Mouse (Mus musculus) heart, postnatal 4 days (tissue): ENCODE data around the gene Pitpna. TPM values are rescaled to one million over a fixed set of nuclear protein-coding genes. Genes with fewer than 3 reads are reported as not detected.
"Not testable (repeated sequence)": the region's sequence is repeated elsewhere in the genome, so short reads cannot be mapped to it uniquely, and the experiment has no call there.

Source experiments
- DNase-seq: peaks from one replicate; pipeline ENCODE4 v3.0.0; 2021
- total RNA-seq, 2 experiments: library from RNA; stranded (reverse); gene quantifications; 2 replicates each; pipeline ENCODE4 v1.2.3; 2021

The Pitpna gene
- total RNA-seq: 100 to 1,000 TPM; 150 to 155 TPM

GRCm38 (mm10) chr11:75587493-75588284 lies at the start of gene Pitpna:
Gene Pitpna, plus strand, starts transcription at chr11:75588097.
- DNase-seq: peak; percentile 97

GRCm38 (mm10) chr11:75538184-75538969 lies 49.5 kb upstream of the Pitpna start:
- DNase-seq: no peak

- no peak for DNase-seq
These were observed 49.0 kb upstream of the Pitpna start for GRCm38 (mm10) chr11:75538970-75539299.

GRCm38 (mm10) chr11:75540209-75540608 lies 47.7 kb upstream of the Pitpna start:
- DNase-seq: no peak

- DNase-seq: no peak
These were observed 47.0 kb upstream of the Pitpna start for GRCm38 (mm10) chr11:75540710-75541581.

GRCm38 (mm10) chr11:75544713-75545112 lies 43.2 kb upstream of the Pitpna start:
- no peak for DNase-seq

- no peak for DNase-seq
These were observed 41.8 kb upstream of the Pitpna start for GRCm38 (mm10) chr11:75546057-75546456.

- peak; percentile 12 for DNase-seq
These were observed 38.2 kb upstream of the Pitpna start for GRCm38 (mm10) chr11:75549658-75550111.

GRCm38 (mm10) chr11:75550200-75550946 lies 37.5 kb upstream of the Pitpna start:
- DNase-seq: peak; percentile 23

GRCm38 (mm10) chr11:75551321-75551720 lies 36.6 kb upstream of the Pitpna start:
- peak; percentile 5 for DNase-seq

- DNase-seq: peak; percentile 65
These were observed 35.9 kb upstream of the Pitpna start for GRCm38 (mm10) chr11:75551961-75552441.

GRCm38 (mm10) chr11:75552906-75553482 lies 34.9 kb upstream of the Pitpna start:
- DNase-seq: peak; percentile 8

- not testable (repeated sequence) for DNase-seq
These were observed 31.9 kb upstream of the Pitpna start for GRCm38 (mm10) chr11:75556006-75556405.

- DNase-seq: peak; percentile 4
These were observed 30.8 kb upstream of the Pitpna start for GRCm38 (mm10) chr11:75557142-75557541.

GRCm38 (mm10) chr11:75558101-75558500 lies 29.8 kb upstream of the Pitpna start:
- DNase-seq: no peak

- DNase-seq: no peak
These were observed 27.9 kb upstream of the Pitpna start for GRCm38 (mm10) chr11:75559870-75560504.

GRCm38 (mm10) chr11:75560530-75561409 lies 27.1 kb upstream of the Pitpna start:
- no peak for DNase-seq

GRCm38 (mm10) chr11:75561410-75561791 lies 26.5 kb upstream of the Pitpna start:
- no peak for DNase-seq

GRCm38 (mm10) chr11:75562840-75563239 lies 25.1 kb upstream of the Pitpna start:
- no peak for DNase-seq
